Mouse (Mus musculus): Measurements from ENCODE around the gene Hist2h2ab. TPM values are rescaled to one million over a fixed set of nuclear protein-coding genes. Genes with fewer than 3 reads are reported as not detected.

Gene Hist2h2ab
- total and polyA plus RNA-seq, 3 experiments: 1.1 to 31.4 TPM; not detected in 1

GRCm38 (mm10) chr3:96225421-96225820 is 5.8 kb downstream of the Hist2h2ab start:
- dilution Hi-C loops (cut with MboI; ENCODE audit: extremely low pct_ligation_motif_present, extremely low pct_unique_long_range_greater_than_20kb, low sequenced_read_pairs) (no loop called here), in situ Hi-C loops (cut with MboI; ENCODE audit: low pct_ligation_motif_present, low pct_unique_long_range_greater_than_20kb, low sequenced_read_pairs) (loop anchor here (10.0 kb wide), 2 partner anchors 261 to 571 kb away; partner anchors contain the start of gene Mcl1)
- Histone ChIP-seq H3K4me1 (ENCODE audit: control insufficient read depth in 1 of 2, insufficient read depth in 2 of 2) (peaks cover 23 to 77% of the 10 kb centered on the region in 2 experiments), H3K9ac (ENCODE audit: insufficient read depth, low read depth) (peak overlapping the region; percentile 71), H3K79me2 (replicated peaks; ENCODE audit: control insufficient read depth, extremely low read depth, insufficient read depth, poor library complexity, severe bottlenecking) (peaks cover 16% of the 10 kb centered on the region), H3K27me3 (replicated peaks) (no peaks in the 10 kb centered on the region), H3K9me3 (replicated peaks; ENCODE audit: low read length) (no peaks in the 10 kb centered on the region), H3K4me2 (ENCODE audit: insufficient read depth, low read depth, poor library complexity, severe bottlenecking) (peak overlapping the region; percentile 72; the same call in 1 of the 2 replicates), H3K27ac (ENCODE audit: insufficient read depth, low read depth) (peak overlapping the region; percentile 64), H3K4me3 (replicated peaks in 1 of 3; ENCODE audit: low read depth in 2 of 3, low read length in 2 of 3, poor library complexity in 1 of 3) (peak overlapping the region in 1 of 3 experiments; percentile 17), H3K36me3 (replicated peaks in 1 of 2; ENCODE audit: control insufficient read depth in 1 of 2, insufficient read depth in 1 of 2, low read length in 1 of 2) (no peaks in the 10 kb centered on the region)
- TF ChIP-seq NRF1 (IDR thresholded peaks at IDR 0.05; ENCODE audit: low read depth, low read length) (no peak), ZMIZ1 (IDR thresholded peaks at IDR 0.05; ENCODE audit: low read depth, low read length) (no peak), NELFE (IDR thresholded peaks at IDR 0.05; ENCODE audit: low read depth, low read length) (no peak), BHLHE40 (IDR thresholded peaks at IDR 0.05; ENCODE audit: low read depth, low read length) (peak; percentile 34; the same call in 1 of the 2 replicates), MAFK (IDR thresholded peaks at IDR 0.05; ENCODE audit: insufficient replicate concordance, low read length) (0 out of 2 replicates have a peak, but pooled peaks have one; percentile 50), CHD2 (IDR thresholded peaks at IDR 0.05; ENCODE audit: low read length) (0 out of 2 replicates have a peak, but pooled peaks have one; percentile 29), RCOR1 (conservative IDR thresholded peaks at IDR 0.05; ENCODE audit: low read depth, low read length) (no peak), IRF4 (IDR thresholded peaks at IDR 0.05; ENCODE audit: low read depth, low read length) (no peak), USF2 (conservative IDR thresholded peaks at IDR 0.05; ENCODE audit: low read depth, low read length) (no peak; the same call in 1 of the 2 replicates), PAX5 (IDR thresholded peaks at IDR 0.05; ENCODE audit: low read length) (no peak), POLR2A (IDR thresholded peaks at IDR 0.05; ENCODE audit: low read depth, low read length) (no peak)
- peak; percentile 45 for DNase-seq (ENCODE audit: extremely low read depth)

GRCm38 (mm10) chr3:96226695-96227648 is 7.3 kb downstream of the Hist2h2ab start:
- Histone ChIP-seq H3K36me3 (replicated peaks in 1 of 2; ENCODE audit: control insufficient read depth in 1 of 2, insufficient read depth in 1 of 2, low read length in 1 of 2) (no peaks in the 10 kb centered on the region), H3K4me3 (replicated peaks in 1 of 3; ENCODE audit: low read depth in 2 of 3, low read length in 2 of 3, poor library complexity in 1 of 3) (no peak overlapping the region), H3K4me2 (ENCODE audit: insufficient read depth, low read depth, poor library complexity, severe bottlenecking) (no peak overlapping the region), H3K9me3 (replicated peaks; ENCODE audit: low read length) (no peaks in the 10 kb centered on the region), H3K27ac (ENCODE audit: insufficient read depth, low read depth) (no peak overlapping the region; the same call in 1 of the 2 replicates), H3K79me2 (replicated peaks; ENCODE audit: control insufficient read depth, extremely low read depth, insufficient read depth, poor library complexity, severe bottlenecking) (peaks cover 16% of the 10 kb centered on the region), H3K9ac (ENCODE audit: insufficient read depth, low read depth) (peak overlapping the region; percentile 27; the same call in 1 of the 2 replicates), H3K4me1 (ENCODE audit: control insufficient read depth in 1 of 2, insufficient read depth in 2 of 2) (peaks cover 26 to 93% of the 10 kb centered on the region in 2 experiments), H3K27me3 (replicated peaks) (no peaks in the 10 kb centered on the region)
- peak; percentile 42; the same call in 1 of the 2 replicates for TF ChIP-seq USF1 (IDR thresholded peaks at IDR 0.05; ENCODE audit: low read depth, low read length)
- TF ChIP-seq ELF1 (IDR thresholded peaks at IDR 0.05; ENCODE audit: low read depth, low read length): no peak
- no peak for TF ChIP-seq BHLHE40 (IDR thresholded peaks at IDR 0.05; ENCODE audit: low read depth, low read length)
- TF ChIP-seq CHD1 (IDR thresholded peaks at IDR 0.05; ENCODE audit: low read depth, low read length): no peak
- TF ChIP-seq ZNF384 (IDR thresholded peaks at IDR 0.05; ENCODE audit: low read depth, low read length): no peak
- TF ChIP-seq HCFC1 (IDR thresholded peaks at IDR 0.05; ENCODE audit: low read depth, low read length): no peak
- peak; percentile 27; the same call in 1 of the 2 replicates for TF ChIP-seq USF2 (conservative IDR thresholded peaks at IDR 0.05; ENCODE audit: low read depth, low read length)
- no peak for DNase-seq (ENCODE audit: extremely low read depth)
- in situ Hi-C loops (cut with MboI; ENCODE audit: low pct_ligation_motif_present, low pct_unique_long_range_greater_than_20kb, low sequenced_read_pairs) (loop anchor here (10.0 kb wide), 2 partner anchors 262 to 572 kb away; partner anchors contain the start of gene Mcl1), dilution Hi-C loops (cut with MboI; ENCODE audit: extremely low pct_ligation_motif_present, extremely low pct_unique_long_range_greater_than_20kb, low sequenced_read_pairs) (no loop called here)

All from CH12.LX (cell line).